Mouse (Mus musculus) megakaryocyte-erythroid progenitor cell, adult 5-6 weeks (primary cell): ENCODE data around the gene Osbpl10. TPM values are rescaled to one million over a fixed set of nuclear protein-coding genes. Genes with fewer than 3 reads are reported as not detected.

Experiments used
- total RNA-seq, 2 experiments: library from RNA; stranded (forward) in 1 of 2; stranded (reverse) in 1 of 2; fragments of 200-1000, 215-1000 nt in 1 of 2; fragments of >200 nt in 1 of 2; fragmentation: Nextera tagmentation in 1 of 2; gene quantifications; 2 replicates each; pipeline ENCODE4 v1.2.3; 2014 to 2017

The Osbpl10 gene
- total RNA-seq, 2 experiments from 2014 or later: 0.50 to 1.8 TPM

Other genes starting within 250 kb of the Osbpl10 start
- gene Cmtm6, start 247.5 kb upstream of the Osbpl10 start, total RNA-seq (2014; fragmentation: Nextera tagmentation): 21.3 and 22.7 TPM in 2 replicates
- 38.9 and 41.3 TPM in 2 replicates for gene Cmtm6, start 247.5 kb upstream of the Osbpl10 start, total RNA-seq (2017)
- 189 and 199 TPM in 2 replicates for gene Cmtm7, start 196.7 kb upstream of the Osbpl10 start, total RNA-seq (2014; fragmentation: Nextera tagmentation)
- 144 and 195 TPM in 2 replicates for gene Cmtm7, start 196.7 kb upstream of the Osbpl10 start, total RNA-seq (2017)
- gene Cmtm8, start 134.4 kb upstream of the Osbpl10 start, total RNA-seq (2014; fragmentation: Nextera tagmentation): 1.5 TPM in 1 of 2 replicates, not detected in the other
- 1.1 TPM in 1 of 2 replicates, not detected in the other for gene Cmtm8, start 134.4 kb upstream of the Osbpl10 start, total RNA-seq (2017)
- gene Gpd1l, start 44.6 kb upstream of the Osbpl10 start, total RNA-seq (2014; fragmentation: Nextera tagmentation): 19.1 and 21.5 TPM in 2 replicates
- 17.3 and 19.5 TPM in 2 replicates for gene Gpd1l, start 44.6 kb upstream of the Osbpl10 start, total RNA-seq (2017)
- gene Rps27rt, start 4.2 kb downstream of the Osbpl10 start, total RNA-seq (2014; fragmentation: Nextera tagmentation): 295 and 358 TPM in 2 replicates
- gene Rps27rt, start 4.2 kb downstream of the Osbpl10 start, total RNA-seq (2017): 148 and 204 TPM in 2 replicates